23 mouse cellular contexts compared by ENCODE assay signal in the genomic region with DNA sequence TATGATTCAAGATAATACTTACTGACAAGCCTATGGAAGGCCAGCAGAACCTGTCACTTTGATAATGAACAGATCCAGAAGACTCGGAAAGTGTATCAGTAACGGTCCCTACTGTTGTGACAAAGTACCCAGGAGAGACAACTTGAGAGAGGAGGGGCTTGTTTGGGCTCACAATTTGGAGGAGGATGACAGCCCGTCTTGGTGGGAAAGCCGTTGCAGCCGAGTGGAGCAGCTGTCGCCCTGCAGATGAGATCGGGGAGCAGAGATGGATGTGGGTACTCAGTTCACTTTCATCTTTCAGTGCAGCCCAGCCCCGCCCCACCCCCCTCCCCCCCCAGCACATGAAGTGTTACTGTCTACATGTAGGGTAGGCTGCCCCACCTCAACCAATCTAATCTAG.
A peak's percentile ranks its signal among the peaks of the same experiment; 100 is the strongest.
DNase-seq lines count a peak whose midpoint lies in the region; ATAC-seq lines count a peak whose summit lies in the region.
"Had no signal": no experiment of that assay in that cellular context is flagged by ENCODE, and none has a peak within 500 bp of the region (broad histone marks: within the 10 kb centered on the region; RNA-seq: fewer than 3 reads in every experiment).

No protein-coding gene starts in this region.

- peaks cover 4% of the 10 kb centered on the region; the same call in 1 of the 2 replicates for H3K4me1 ChIP-seq in forebrain, embryonic 14.5 days (ENCODE audit: control insufficient read depth, insufficient read depth, low read length)
- H3K4me1 ChIP-seq in forebrain, embryonic 16.5 days (replicated peaks; ENCODE audit: control insufficient read depth, insufficient read depth, low read length), result peaks cover 15% of the 10 kb centered on the region
- peaks cover 19% of the 10 kb centered on the region; the same call in 1 of the 2 replicates for H3K4me1 ChIP-seq in limb, embryonic 10.5 days

- H3K4me2 ChIP-seq in forebrain, embryonic 14.5 days (ENCODE audit: low read length), result no peak overlapping the region
- H3K4me2 ChIP-seq in forebrain, embryonic 16.5 days (ENCODE audit: low read length), result no peak overlapping the region
- H3K4me2 ChIP-seq: embryonic facial prominence, embryonic 15.5 days; forebrain, embryonic 15.5 days; heart, embryonic 12.5 days; hindbrain, embryonic 15.5 days had no signal

- peak; percentile 51; the same call in 1 of the 2 replicates for ATAC-seq in forebrain, embryonic 14.5 days
- ATAC-seq in forebrain, embryonic 16.5 days, result no peak
- ATAC-seq: CD4-positive, CD25-positive, alpha-beta regulatory T cell, adult 4 months; forebrain, embryonic 15.5 days had no signal

- H3K27ac ChIP-seq in forebrain, embryonic 14.5 days (ENCODE audit: low read depth, low read length), result no peak overlapping the region
- H3K27ac ChIP-seq in forebrain, embryonic 16.5 days (ENCODE audit: low read length), result no peak overlapping the region
- H3K27ac ChIP-seq in limb, embryonic 10.5 days, result no peak overlapping the region
- H3K27ac ChIP-seq: embryonic facial prominence, embryonic 15.5 days; forebrain, embryonic 10.5 days; forebrain, embryonic 15.5 days; hindbrain, embryonic 15.5 days had no signal

- H3K27me3 ChIP-seq in forebrain, embryonic 14.5 days (replicated peaks; ENCODE audit: control insufficient read depth, insufficient read depth, low read length), result no peaks in the 10 kb centered on the region
- no peaks in the 10 kb centered on the region for H3K27me3 ChIP-seq in forebrain, embryonic 16.5 days (replicated peaks; ENCODE audit: control insufficient read depth, insufficient read depth, low read length)
- H3K27me3 ChIP-seq in limb, embryonic 10.5 days (ENCODE audit: low read depth, poor library complexity, severe bottlenecking), result no peaks in the 10 kb centered on the region
- H3K27me3 ChIP-seq: embryonic facial prominence, embryonic 15.5 days; forebrain, embryonic 15.5 days; hindbrain, embryonic 15.5 days had no signal

- H3K36me3 ChIP-seq in forebrain, embryonic 14.5 days (ENCODE audit: control insufficient read depth, insufficient read depth, low read length), result no peaks in the 10 kb centered on the region
- H3K36me3 ChIP-seq in forebrain, embryonic 16.5 days (ENCODE audit: control insufficient read depth, insufficient read depth), result peaks cover 2% of the 10 kb centered on the region; the same call in 1 of the 2 replicates
- no peaks in the 10 kb centered on the region for H3K36me3 ChIP-seq in limb, embryonic 10.5 days
- H3K36me3 ChIP-seq: embryonic facial prominence, embryonic 15.5 days; forebrain, embryonic 10.5 days; forebrain, embryonic 15.5 days; G1E; heart, embryonic 12.5 days; hindbrain, embryonic 15.5 days had no signal

- 63% methylated on average over 8 of the region's 8 CpGs for WGBS in forebrain, embryonic 14.5 days
- 57% methylated on average over 8 of the region's 8 CpGs for WGBS in forebrain, embryonic 16.5 days
- WGBS in limb, embryonic 10.5 days, result 40% methylated on average over 8 of the region's 8 CpGs

- H3K4me3 ChIP-seq in forebrain, embryonic 14.5 days (ENCODE audit: low read depth, low read length), result no peak overlapping the region
- no peak overlapping the region for H3K4me3 ChIP-seq in forebrain, embryonic 16.5 days (replicated peaks; ENCODE audit: low read length)
- H3K4me3 ChIP-seq in limb, embryonic 10.5 days, result no peak overlapping the region
- H3K4me3 ChIP-seq: embryonic facial prominence, embryonic 15.5 days; erythroblast, embryonic 14.5 days; forebrain, embryonic 10.5 days; forebrain, embryonic 15.5 days; heart, embryonic 12.5 days; hindbrain, embryonic 15.5 days had no signal

- DNase-seq in forebrain, embryonic 14.5 days (ENCODE audit: low spot score), result no peak
- peak; percentile 50 for DNase-seq in retina, postnatal 1 day
- DNase-seq in retina, embryonic 14.5 days (ENCODE audit: low spot score), result no peak
- DNase-seq in thymus, postnatal 36 days, result peak; percentile 48 to 75
- no peak for DNase-seq in limb, embryonic 10.5 days (ENCODE audit: low spot score)
- no peak for DNase-seq in spleen, postnatal 14 days (ENCODE audit: low spot score in 2 of 2)
- DNase-seq: adrenal gland, postnatal 10 days; B cell, adult 2 months; cerebellum, adult 11 months; cerebellum, adult 8-10 months; cerebellum, postnatal 14 days; embryo, embryonic 11 days; gastrocnemius, postnatal 14 days; heart, postnatal 36 days had no signal

- H3K9me3 ChIP-seq in forebrain, embryonic 14.5 days (replicated peaks; ENCODE audit: control insufficient read depth, low read length), result no peaks in the 10 kb centered on the region
- no peaks in the 10 kb centered on the region for H3K9me3 ChIP-seq in forebrain, embryonic 16.5 days (ENCODE audit: control insufficient read depth, low read length)
- H3K9me3 ChIP-seq in limb, embryonic 10.5 days (replicated peaks), result no peaks in the 10 kb centered on the region
- H3K9me3 ChIP-seq: embryonic facial prominence, embryonic 15.5 days; forebrain, embryonic 10.5 days; forebrain, embryonic 15.5 days; heart, embryonic 12.5 days; hindbrain, embryonic 15.5 days had no signal

- H3K9ac ChIP-seq in forebrain, embryonic 14.5 days (ENCODE audit: low read length), result no peak overlapping the region
- H3K9ac ChIP-seq in forebrain, embryonic 16.5 days (replicated peaks; ENCODE audit: low read depth, low read length), result no peak overlapping the region
- H3K9ac ChIP-seq: embryonic facial prominence, embryonic 15.5 days; forebrain, embryonic 15.5 days; heart, embryonic 12.5 days; hindbrain, embryonic 15.5 days had no signal

Comparison
In these comparisons a context has a peak if more than half of its experiments do, and no peak if none do; other contexts are left out.
1. DNase-seq: peak in retina, postnatal 1 day (single experiment) and thymus, postnatal 36 days (2 of 2); none in forebrain, embryonic 14.5 days (single experiment), retina, embryonic 14.5 days (single experiment), limb, embryonic 10.5 days (single experiment) and spleen, postnatal 14 days (0 of 2).